Mouse (Mus musculus) limb, embryonic 11.5 days (tissue): ENCODE data around the gene Cyp8b1. TPM values are rescaled to one million over a fixed set of nuclear protein-coding genes. Genes with fewer than 3 reads are reported as not detected.

Experiments
- ATAC-seq: fragments of 200-750 bp; cut with Nextera tagmentation; 2 replicates; pipeline ENCODE4 v1.8.0; 2017; ENCODE audit warnings: low read depth; ENCODE audit not compliant: insufficient number of reproducible peaks, low FRiP score, low TSS enrichment
- DNase-seq: peaks from one replicate; pipeline ENCODE4 v3.0.0-alpha.2; 2015; ENCODE audit warnings: low spot score
- H3K27ac ChIP-seq: fragments of 300-500 bp; sonication (generic); replicated peaks from 2 replicates; pipeline ENCODE4 v1.5.1; 2014; ENCODE audit warnings: low read depth, mild to moderate bottlenecking, low read length
- H3K27me3 ChIP-seq: fragments of 300-500 bp; sonication (generic); 2 replicates; pipeline ENCODE4 v1.6.1; 2014; ENCODE audit warnings: mild to moderate bottlenecking, low read length, mixed read lengths; ENCODE audit not compliant: control insufficient read depth, insufficient read depth
- H3K36me3 ChIP-seq: fragments of 300-500 bp; sonication (generic); 2 replicates; pipeline ENCODE4 v1.6.1; 2014; ENCODE audit warnings: mild to moderate bottlenecking, low read length, moderate library complexity, mixed read lengths; ENCODE audit not compliant: control insufficient read depth, insufficient read depth
- H3K4me1 ChIP-seq: fragments of 300-500 bp; sonication (generic); 2 replicates; pipeline ENCODE4 v1.6.1; 2014; ENCODE audit warnings: low read length, mixed read lengths; ENCODE audit not compliant: control insufficient read depth, insufficient read depth
- H3K4me2 ChIP-seq: fragments of 300-500 bp; sonication (generic); 2 replicates; pipeline ENCODE4 v1.6.1; 2014; ENCODE audit warnings: low read depth, mild to moderate bottlenecking, moderate library complexity; ENCODE audit not compliant: severe bottlenecking
- H3K4me3 ChIP-seq: fragments of 300-500 bp; sonication (generic); 2 replicates; pipeline ENCODE4 v1.5.1; 2014; ENCODE audit warnings: low read depth, low read length
- H3K9ac ChIP-seq: fragments of 300-500 bp; sonication (generic); 2 replicates; pipeline ENCODE4 v1.6.1; 2014; ENCODE audit warnings: mild to moderate bottlenecking, low read length
- H3K9me3 ChIP-seq: fragments of 300-500 bp; sonication (generic); 2 replicates; pipeline ENCODE4 v1.6.1; 2016; ENCODE audit warnings: low read length; ENCODE audit not compliant: control insufficient read depth
- WGBS: fragments of 180-500 bp; shearing (Covaris S2); extraction: QIAGEN DNeasy Blood & Tissue Kit; methylation state at CpG from one replicate; pipeline ENCODE4 v1.1.7; 2014; 5-methylcytosine and 5-hydroxymethylcytosine counted together
- polyA plus RNA-seq: library from polyadenylated mRNA; unstranded; fragments of >200 nt; fragmentation: Nextera tagmentation; extraction: Ambion mirVana; gene quantifications from 2 replicates; pipeline ENCODE4 v1.2.1, GENCODE M21; 2014

Cyp8b1 gene
- polyA plus RNA-seq, 1 experiment from 2014 or later: not detected

DNA sequence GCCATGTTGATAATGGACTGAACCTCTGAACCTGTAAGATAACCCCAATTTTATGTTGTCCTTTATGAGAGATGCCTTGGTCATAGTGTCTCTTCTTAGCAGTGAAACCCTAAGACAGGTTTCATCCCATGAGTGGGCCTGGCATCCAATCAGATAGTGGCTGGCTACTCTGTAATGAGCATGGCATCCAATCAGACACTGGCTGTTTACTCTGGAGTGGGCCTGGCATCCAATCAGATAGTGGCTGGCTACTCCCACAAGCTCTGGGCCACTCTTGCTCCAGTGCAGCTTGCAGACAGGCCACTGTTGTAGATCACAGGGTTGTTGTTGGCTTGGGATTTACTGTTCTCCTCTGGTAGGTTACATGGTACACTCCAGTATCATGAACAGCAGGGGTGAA lies 42.5 kb downstream of the Cyp8b1 start:
- Histone ChIP-seq H3K4me1 (no peaks in the 10 kb centered on the region), H3K4me3 (no peak overlapping the region), H3K36me3 (no peaks in the 10 kb centered on the region), H3K4me2 (no peak overlapping the region), H3K27me3 (no peaks in the 10 kb centered on the region), H3K9ac (no peak overlapping the region), H3K27ac (no peak overlapping the region), H3K9me3 (no peaks in the 10 kb centered on the region)
- no peak for DNase-seq
- ATAC-seq: no peak

DNA sequence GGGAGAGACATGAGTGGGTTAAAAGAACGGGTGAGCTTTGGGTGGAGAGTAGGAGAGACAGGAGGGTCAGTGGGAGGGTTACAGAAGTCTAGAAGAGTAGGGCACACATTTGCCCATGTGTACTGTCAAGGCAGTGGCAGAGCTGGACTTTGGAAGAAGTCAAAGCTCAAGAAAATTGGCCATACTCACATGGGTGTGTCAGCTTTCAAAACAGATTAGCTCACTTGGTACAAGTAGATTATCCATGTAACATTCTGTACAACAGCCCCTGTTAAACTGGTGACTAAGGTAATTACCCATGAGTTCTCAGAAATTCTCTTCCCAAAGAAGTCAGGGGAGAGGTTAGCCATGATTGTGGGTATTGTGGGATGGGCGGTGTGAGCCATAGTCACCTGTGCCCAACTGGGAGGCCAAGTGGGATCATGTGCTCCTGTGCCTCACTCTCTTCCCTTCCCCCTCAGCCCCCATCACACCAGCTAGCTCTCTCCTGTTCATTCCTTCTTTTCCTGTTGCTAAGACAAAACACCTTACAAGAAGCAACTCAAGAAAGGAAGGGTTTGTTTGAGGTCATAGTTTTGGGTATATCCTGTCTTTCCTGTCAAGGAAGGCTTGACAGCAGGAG lies 43.9 kb downstream of the Cyp8b1 start:
- WGBS: 86% methylated on average over 2 of the region's 2 CpGs
- Histone ChIP-seq H3K9me3 (no peaks in the 10 kb centered on the region), H3K9ac (no peak overlapping the region), H3K27me3 (no peaks in the 10 kb centered on the region), H3K4me2 (no peak overlapping the region), H3K4me1 (no peaks in the 10 kb centered on the region), H3K27ac (no peak overlapping the region), H3K4me3 (no peak overlapping the region), H3K36me3 (no peaks in the 10 kb centered on the region)
- ATAC-seq (no peak), DNase-seq (no peak)

GRCm38 (mm10) chr9:121869973-121870515 lies 46.1 kb downstream of the Cyp8b1 start:
- Histone ChIP-seq H3K4me3 (no peak overlapping the region), H3K27ac (no peak overlapping the region), H3K27me3 (no peaks in the 10 kb centered on the region), H3K9ac (no peak overlapping the region), H3K4me1 (no peaks in the 10 kb centered on the region), H3K9me3 (no peaks in the 10 kb centered on the region), H3K4me2 (no peak overlapping the region), H3K36me3 (no peaks in the 10 kb centered on the region)
- no peak for DNase-seq
- no peak for ATAC-seq
- WGBS: 12% methylated on average over 4 of the region's 4 CpGs

GRCm38 (mm10) chr9:121869432-121869831 lies 46.7 kb downstream of the Cyp8b1 start:
- no peaks in the 10 kb centered on the region for H3K36me3 ChIP-seq
- H3K9ac ChIP-seq: no peak overlapping the region
- no peaks in the 10 kb centered on the region for H3K9me3 ChIP-seq
- no peak overlapping the region for H3K4me2 ChIP-seq
- ATAC-seq (no peak), DNase-seq (no peak)
- no peaks in the 10 kb centered on the region for H3K4me1 ChIP-seq
- no peak overlapping the region for H3K27ac ChIP-seq
- WGBS: 78% methylated on average over 5 of the region's 5 CpGs
- no peaks in the 10 kb centered on the region for H3K27me3 ChIP-seq
- no peak overlapping the region for H3K4me3 ChIP-seq

GRCm38 (mm10) chr9:121868236-121868635 lies 47.9 kb downstream of the Cyp8b1 start:
- WGBS: 78% methylated on average over 6 of the region's 6 CpGs
- DNase-seq: no peak

GRCm38 (mm10) chr9:121867632-121868031 lies 48.5 kb downstream of the Cyp8b1 start:
- no peak for DNase-seq
- H3K36me3 ChIP-seq: no peaks in the 10 kb centered on the region
- no peaks in the 10 kb centered on the region for H3K27me3 ChIP-seq
- H3K4me1 ChIP-seq: no peaks in the 10 kb centered on the region
- no peak overlapping the region for H3K4me2 ChIP-seq
- ATAC-seq: no peak
- no peak overlapping the region for H3K9ac ChIP-seq
- no peak overlapping the region for H3K4me3 ChIP-seq
- WGBS: 95% methylated on average over 6 of the region's 6 CpGs
- no peak overlapping the region for H3K27ac ChIP-seq
- no peaks in the 10 kb centered on the region for H3K9me3 ChIP-seq

More at GRCm38 (mm10) chr9:121868236-121868635, 47.9 kb downstream of the Cyp8b1 start:
- no peak overlapping the region for H3K4me3 ChIP-seq
- H3K9me3 ChIP-seq: no peaks in the 10 kb centered on the region
- H3K9ac ChIP-seq: no peak overlapping the region
- ATAC-seq: no peak
- H3K36me3 ChIP-seq: no peaks in the 10 kb centered on the region
- H3K4me1 ChIP-seq: no peaks in the 10 kb centered on the region
- no peaks in the 10 kb centered on the region for H3K27me3 ChIP-seq
- H3K27ac ChIP-seq: no peak overlapping the region
- H3K4me2 ChIP-seq: no peak overlapping the region

DNA sequence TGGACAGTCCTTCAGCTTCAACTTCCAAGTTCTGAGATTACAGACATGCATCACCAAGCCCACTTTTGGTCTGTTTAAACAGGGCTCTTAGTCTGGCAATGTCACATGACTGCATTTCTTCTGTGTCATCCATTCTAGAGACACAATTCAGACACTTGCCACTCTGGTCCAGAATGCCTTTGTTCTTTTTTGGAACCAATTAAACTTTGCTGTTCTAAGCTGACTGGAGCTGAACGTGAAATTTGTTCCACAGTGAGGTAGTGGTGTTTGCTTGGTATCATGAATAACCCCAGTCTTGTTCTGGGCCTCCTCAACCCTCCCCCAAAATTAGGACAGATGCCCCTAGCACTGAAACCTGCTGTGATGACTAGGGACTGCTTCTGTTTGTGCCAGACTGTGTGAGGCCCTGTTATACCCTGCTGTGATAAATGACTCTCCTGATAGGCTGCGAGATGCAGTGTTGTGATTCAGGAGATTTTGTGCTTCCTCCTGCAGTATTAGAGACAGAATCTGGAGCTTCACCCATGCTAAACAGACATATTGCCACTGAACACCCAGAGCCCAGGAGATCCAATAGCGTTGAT lies 50.6 kb downstream of the Cyp8b1 start:
- H3K4me3 ChIP-seq: no peak overlapping the region
- H3K9me3 ChIP-seq: no peaks in the 10 kb centered on the region
- H3K4me1 ChIP-seq: no peaks in the 10 kb centered on the region
- WGBS: 53% methylated on average over 3 of the region's 3 CpGs
- no peak overlapping the region for H3K4me2 ChIP-seq
- no peak overlapping the region for H3K9ac ChIP-seq
- no peak for DNase-seq
- no peaks in the 10 kb centered on the region for H3K36me3 ChIP-seq
- H3K27ac ChIP-seq: no peak overlapping the region
- H3K27me3 ChIP-seq: no peaks in the 10 kb centered on the region
- ATAC-seq: no peak

- DNase-seq (no peak), ATAC-seq (no peak)
- Histone ChIP-seq H3K4me1 (no peaks in the 10 kb centered on the region), H3K27me3 (no peaks in the 10 kb centered on the region), H3K9ac (no peak overlapping the region), H3K36me3 (no peaks in the 10 kb centered on the region), H3K27ac (no peak overlapping the region), H3K4me2 (no peak overlapping the region), H3K9me3 (no peaks in the 10 kb centered on the region), H3K4me3 (no peak overlapping the region)
- WGBS: 58% methylated on average over 4 of the region's 4 CpGs
Observed at GRCm38 (mm10) chr9:121864837-121865236, 51.3 kb downstream of the Cyp8b1 start.
